Mouse (Mus musculus) lung, adult 2 months (tissue): ENCODE measurements at regions not wholly inside any gene's neighbourhood (a gene's known extent, or its start where the extent isn't known, plus 50 kb on each side); places are given as distances from the start of the nearest gene placed in this dataset.

Experiments
- CTCF ChIP-seq: fragments of 200-500 bp; IDR thresholded peaks from 2 replicates; pipeline ENCODE4 v1.5.1; 2011; ENCODE audit warnings: mild to moderate bottlenecking, low read length, control low read depth; ENCODE audit not compliant: insufficient read depth
- POLR2A ChIP-seq: fragments of 200-500 bp; IDR thresholded peaks from 2 replicates; pipeline ENCODE4 v1.6.1; 2011; ENCODE audit warnings: low read depth, mild to moderate bottlenecking, control low read depth, low read length, borderline replicate concordance; ENCODE audit errors: extremely low read depth

DNA sequence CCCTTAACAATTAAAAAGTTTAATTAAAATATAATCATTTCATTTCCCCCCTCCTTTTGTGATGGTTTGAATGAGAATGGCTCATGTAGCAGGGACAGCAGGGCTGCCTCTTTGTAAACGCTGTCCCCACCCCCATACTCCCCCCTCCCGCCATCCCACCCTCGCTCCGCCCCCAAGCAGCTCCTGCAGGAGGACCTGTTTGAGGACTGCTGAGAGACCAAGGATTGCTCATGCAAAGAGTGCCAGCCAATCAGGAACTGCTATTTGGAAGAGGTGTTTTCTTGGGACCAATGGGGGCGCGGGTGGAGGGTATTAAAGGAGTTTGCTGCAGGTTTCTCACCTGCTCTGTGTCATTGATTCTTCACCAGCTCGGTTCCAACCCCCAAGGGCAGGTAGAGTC lies 154.6 kb downstream of the Dusp6 start:
- TF ChIP-seq CTCF (no peak), POLR2A (no peak)
